In the genomic region with DNA sequence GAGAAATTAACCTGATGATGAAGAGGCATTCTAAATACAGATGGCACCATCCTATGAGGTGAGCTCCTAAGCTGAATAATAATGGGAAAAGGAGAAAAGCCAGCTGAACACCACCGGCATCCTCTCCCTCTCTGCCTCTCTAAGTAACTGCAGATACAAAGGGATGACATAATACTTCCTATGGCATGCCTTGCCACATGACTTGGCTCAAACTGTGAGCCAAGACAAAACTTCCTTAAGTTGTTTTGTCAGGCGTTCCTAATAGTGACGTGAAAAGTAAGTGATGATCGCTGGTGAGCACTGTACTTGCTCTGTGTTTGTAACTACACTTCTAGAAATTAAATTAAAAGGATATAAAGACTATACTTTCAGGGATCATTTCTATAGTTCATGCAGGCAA, we compare ENCODE assay signal across 10 mouse cellular contexts. TPM values are rescaled to one million over a fixed set of nuclear protein-coding genes. Genes with fewer than 3 reads are reported as not detected.
DNase-seq lines count a peak whose midpoint lies in the region; ATAC-seq and TF ChIP-seq lines count a peak whose summit lies in the region.
"Had no signal": no experiment of that assay in that cellular context is flagged by ENCODE, and none has a peak within 500 bp of the region (broad histone marks: within the 10 kb centered on the region; RNA-seq: fewer than 3 reads in every experiment).

No protein-coding gene starts in this region.

- no peak overlapping the region for H3K9ac ChIP-seq in forebrain, embryonic 12.5 days
- no peak overlapping the region for H3K9ac ChIP-seq in forebrain, postnatal 0 days
- H3K9ac ChIP-seq in liver, embryonic 14.5 days (replicated peaks): no peak overlapping the region
- H3K9ac ChIP-seq: stomach, embryonic 15.5 days had no signal

- no peak for TF ChIP-seq EP300 in liver, embryonic 14.5 days (IDR thresholded peaks at IDR 0.05; ENCODE audit: low read depth)

- H3K36me3 ChIP-seq in forebrain, embryonic 12.5 days (replicated peaks): no peaks in the 10 kb centered on the region
- no peaks in the 10 kb centered on the region for H3K36me3 ChIP-seq in forebrain, postnatal 0 days (ENCODE audit: insufficient read depth)
- no peaks in the 10 kb centered on the region for H3K36me3 ChIP-seq in liver, embryonic 14.5 days (replicated peaks; ENCODE audit: control insufficient read depth, insufficient read depth, low read depth)
- H3K36me3 ChIP-seq: stomach, embryonic 15.5 days had no signal

- TF ChIP-seq CTCF in forebrain, postnatal 0 days (IDR thresholded peaks at IDR 0.05; ENCODE audit: low read depth): no peak
- TF ChIP-seq CTCF in bone marrow macrophage, adult 2 months (IDR thresholded peaks at IDR 0.05; ENCODE audit: low read depth, low read length): no peak
- no peak for TF ChIP-seq CTCF in liver, embryonic 14.5 days (IDR thresholded peaks at IDR 0.05; ENCODE audit: low read depth)

- no peak overlapping the region for H3K4me3 ChIP-seq in forebrain, embryonic 12.5 days (replicated peaks)
- H3K4me3 ChIP-seq in forebrain, postnatal 0 days (ENCODE audit: low read depth, low read length): no peak overlapping the region
- H3K4me3 ChIP-seq in bone marrow macrophage, adult 2 months (ENCODE audit: insufficient read depth, low read length): no peak overlapping the region
- H3K4me3 ChIP-seq in liver, embryonic 14.5 days (ENCODE audit: insufficient read depth in 1 of 2, low read depth in 2 of 2, low read length in 2 of 2): no peak overlapping the region
- H3K4me3 ChIP-seq: stomach, embryonic 15.5 days had no signal

- no peak for DNase-seq in forebrain, postnatal 0 days
- peak; percentile 6 for DNase-seq in kidney, adult 9 months
- DNase-seq in kidney, adult 18-20 months: no peak
- DNase-seq in liver, embryonic 14.5 days (ENCODE audit: low read depth in 3 of 3, low spot score in 3 of 3): no peak
- no peak for DNase-seq in left cerebral cortex, postnatal 10 days (ENCODE audit: extremely low spot score in 1 of 2, low spot score in 2 of 2)
- no peak for DNase-seq in Muller cell, postnatal 12 days (ENCODE audit: inconsistent ontology term)
- DNase-seq: cerebellum, adult 11 months had no signal

- H3K4me1 ChIP-seq in forebrain, embryonic 12.5 days: no peaks in the 10 kb centered on the region
- no peaks in the 10 kb centered on the region for H3K4me1 ChIP-seq in forebrain, postnatal 0 days (ENCODE audit: insufficient read depth)
- peaks cover 15% of the 10 kb centered on the region for H3K4me1 ChIP-seq in bone marrow macrophage, adult 2 months (ENCODE audit: control insufficient read depth, insufficient read depth, low read length)
- no peaks in the 10 kb centered on the region for H3K4me1 ChIP-seq in liver, embryonic 14.5 days (replicated peaks; ENCODE audit: control insufficient read depth in 2 of 2, insufficient read depth in 2 of 2, low read length in 1 of 2)
- H3K4me1 ChIP-seq: stomach, embryonic 15.5 days had no signal

- H3K27ac ChIP-seq in forebrain, embryonic 12.5 days: no peak overlapping the region
- no peak overlapping the region for H3K27ac ChIP-seq in forebrain, postnatal 0 days (ENCODE audit: low read depth, low read length)
- H3K27ac ChIP-seq in bone marrow macrophage, adult 2 months (ENCODE audit: insufficient read depth, low read depth, low read length): peak overlapping the region; percentile 92
- H3K27ac ChIP-seq in liver, embryonic 14.5 days: no peak overlapping the region
- H3K27ac ChIP-seq: stomach, embryonic 15.5 days had no signal

- 69% methylated on average over 4 of the region's 4 CpGs for WGBS in forebrain, embryonic 12.5 days
- WGBS in forebrain, postnatal 0 days: 43% methylated on average over 4 of the region's 4 CpGs
- 39% methylated on average over 4 of the region's 4 CpGs for WGBS in liver, embryonic 14.5 days (ENCODE audit: insufficient replicate concordance)

- intact Hi-C loops in left cerebral cortex, postnatal 10 days (cut with DNase I): no loop called here

- no peak overlapping the region for H3K4me2 ChIP-seq in forebrain, embryonic 12.5 days
- no peak overlapping the region for H3K4me2 ChIP-seq in forebrain, postnatal 0 days (ENCODE audit: low read depth)
- H3K4me2 ChIP-seq in liver, embryonic 14.5 days (ENCODE audit: low read depth): peak overlapping the region; percentile 56

- no peaks in the 10 kb centered on the region for H3K27me3 ChIP-seq in forebrain, embryonic 12.5 days
- no peaks in the 10 kb centered on the region for H3K27me3 ChIP-seq in forebrain, postnatal 0 days (ENCODE audit: insufficient read depth, low read length)
- H3K27me3 ChIP-seq in liver, embryonic 14.5 days (ENCODE audit: control insufficient read depth, insufficient read depth, low read length): no peaks in the 10 kb centered on the region
- H3K27me3 ChIP-seq: stomach, embryonic 15.5 days had no signal

- no peaks in the 10 kb centered on the region for H3K9me3 ChIP-seq in forebrain, embryonic 12.5 days
- no peaks in the 10 kb centered on the region for H3K9me3 ChIP-seq in forebrain, postnatal 0 days (ENCODE audit: low read length)
- no peaks in the 10 kb centered on the region for H3K9me3 ChIP-seq in liver, embryonic 14.5 days (ENCODE audit: control insufficient read depth, low read length)
- H3K9me3 ChIP-seq: stomach, embryonic 15.5 days had no signal

- no peak for TF ChIP-seq POLR2A in bone marrow macrophage, adult 2 months (IDR thresholded peaks at IDR 0.05; ENCODE audit: borderline replicate concordance, low read depth, low read length)

- 0 out of 2 replicates have a peak, but pooled peaks have one; percentile 27 for ATAC-seq in forebrain, embryonic 12.5 days (ENCODE audit: low FRiP score)
- no peak for ATAC-seq in forebrain, postnatal 0 days
- peak; percentile 50; the same call in 1 of the 2 replicates for ATAC-seq in liver, embryonic 14.5 days (ENCODE audit: insufficient read depth)

RNA-seq across cellular contexts. Expression of a gene that starts 27.7 kb away (rescaled TPM):
- 9.0 and 9.4 TPM in 2 replicates for polyA plus RNA-seq in forebrain, embryonic 12.5 days (2016; fragmentation: Nextera tagmentation; extraction: Ambion mirVana)
- 11.6 and 16.2 TPM in 2 replicates for total RNA-seq in forebrain, postnatal 0 days (2014; rRNA removed)
- polyA plus RNA-seq in forebrain, postnatal 0 days (2015; fragmentation: Nextera tagmentation; extraction: Ambion mirVana): 11.4 and 11.7 TPM in 2 replicates
- polyA plus RNA-seq in bone marrow macrophage, adult 2 months (2012; ENCODE audit: insufficient read depth, insufficient read length, missing spikeins): 21.5 and 25.5 TPM in 2 replicates
- 6.3 and 10.4 TPM in 2 replicates for polyA plus RNA-seq in liver, embryonic 14.5 days (2012; rRNA removed)
- 15.1 and 15.9 TPM in 2 replicates for polyA plus RNA-seq in liver, embryonic 14.5 days (2014; fragmentation: Nextera tagmentation; extraction: Ambion mirVana)
- 1 to 10 TPM; 6.2 to 7.6 TPM for total RNA-seq in left cerebral cortex, postnatal 10 days (2021)
